ENCODE assay signal across 8 mouse cellular contexts in the genomic region with DNA sequence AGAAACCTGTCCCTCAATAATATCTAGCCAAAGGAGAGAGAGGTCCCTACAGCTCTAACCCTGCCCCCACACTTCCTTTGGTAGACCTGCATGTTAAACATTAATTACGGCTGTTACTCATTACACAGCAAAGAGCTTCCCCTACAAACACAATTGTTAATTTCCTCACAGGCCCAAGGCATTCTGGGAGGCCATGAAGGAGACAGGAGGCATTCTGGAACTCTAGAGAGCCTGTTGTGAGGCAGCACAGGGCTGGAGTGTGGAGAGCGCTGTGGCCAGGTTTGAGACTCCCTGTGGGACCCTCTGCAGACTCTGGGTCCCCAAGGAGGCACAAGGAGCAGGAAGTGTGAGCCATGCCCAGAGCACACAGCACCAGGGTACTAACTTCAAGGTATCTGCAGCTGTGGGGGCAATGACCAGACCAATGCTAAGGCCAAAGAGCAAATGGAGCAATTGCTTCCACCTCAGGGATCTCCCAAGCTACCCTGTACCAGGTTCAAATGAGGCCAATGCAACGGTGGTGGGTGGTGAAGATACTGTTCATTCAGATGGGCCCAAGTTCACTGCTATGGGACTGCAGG. TPM values are rescaled to one million over a fixed set of nuclear protein-coding genes. Genes with fewer than 3 reads are reported as not detected.
DNase-seq lines count a peak whose midpoint lies in the region; ATAC-seq and TF ChIP-seq lines count a peak whose summit lies in the region.
"Had no signal": no experiment of that assay in that cellular context is flagged by ENCODE, and none has a peak within 500 bp of the region (broad histone marks: within the 10 kb centered on the region; RNA-seq: fewer than 3 reads in every experiment).

No protein-coding gene starts in this region.

- H3K4me3 ChIP-seq in liver, adult 2 months (ENCODE audit: insufficient read depth, low read depth, low read length) = peak overlapping the region; percentile 2; the same call in 1 of the 2 replicates
- H3K4me3 ChIP-seq in limb, embryonic 12.5 days (replicated peaks) = no peak overlapping the region
- H3K4me3 ChIP-seq in stomach, embryonic 15.5 days (replicated peaks) = no peak overlapping the region
- H3K4me3 ChIP-seq: neural tube, embryonic 12.5 days had no signal

- 0 out of 2 replicates have a peak, but pooled peaks have one; percentile 21 for ATAC-seq in limb, embryonic 12.5 days (ENCODE audit: insufficient number of reproducible peaks, insufficient read depth, low FRiP score, low TSS enrichment, low read depth)
- peak; percentile 72 for ATAC-seq in stomach, embryonic 15.5 days (ENCODE audit: insufficient read depth, low FRiP score, low read depth)
- ATAC-seq in activated CD4-positive, CD25-positive, alpha-beta regulatory T cell, adult 4 months = no peak

- peak overlapping the region; percentile 2; the same call in 1 of the 2 replicates for H3K9ac ChIP-seq in liver, adult 2 months (ENCODE audit: low read depth, low read length)
- no peak overlapping the region for H3K9ac ChIP-seq in limb, embryonic 12.5 days (replicated peaks)
- no peak overlapping the region for H3K9ac ChIP-seq in stomach, embryonic 15.5 days
- H3K9ac ChIP-seq: neural tube, embryonic 12.5 days had no signal

- peaks cover 6% of the 10 kb centered on the region; the same call in 1 of the 2 replicates for H3K36me3 ChIP-seq in liver, adult 2 months (ENCODE audit: control insufficient read depth, insufficient read depth, low read length)
- H3K36me3 ChIP-seq in limb, embryonic 12.5 days = peaks cover 13% of the 10 kb centered on the region; the same call in 1 of the 2 replicates
- H3K36me3 ChIP-seq in stomach, embryonic 15.5 days = peaks cover 4% of the 10 kb centered on the region

- H3K4me2 ChIP-seq in limb, embryonic 12.5 days = peak overlapping the region; percentile 23; the same call in 1 of the 2 replicates
- H3K4me2 ChIP-seq in stomach, embryonic 15.5 days = peak overlapping the region; percentile 27; the same call in 1 of the 2 replicates
- H3K4me2 ChIP-seq: neural tube, embryonic 12.5 days had no signal

- no peak for TF ChIP-seq POLR2A in liver, adult 2 months (IDR thresholded peaks at IDR 0.05; ENCODE audit: extremely low read depth, insufficient read depth, low read length)

- H3K27ac ChIP-seq in liver, adult 2 months (replicated peaks; ENCODE audit: insufficient read depth, low read depth, low read length) = peak overlapping the region; percentile 69
- peak overlapping the region; percentile 81 for H3K27ac ChIP-seq in limb, embryonic 12.5 days
- peak overlapping the region; percentile 92 for H3K27ac ChIP-seq in stomach, embryonic 15.5 days
- H3K27ac ChIP-seq: neural tube, embryonic 12.5 days had no signal

- 15% methylated on average over 3 of the region's 3 CpGs for WGBS in liver, adult 2 months
- WGBS in limb, embryonic 12.5 days = 23% methylated on average over 3 of the region's 3 CpGs
- WGBS in stomach, embryonic 15.5 days = 61% methylated on average over 3 of the region's 3 CpGs

- TF ChIP-seq CTCF in liver, adult 2 months (IDR thresholded peaks at IDR 0.05; ENCODE audit: low read depth, low read length) = no peak

- peak; percentile 98 for DNase-seq in liver, adult 2 months (ENCODE audit: extremely low read depth, low read depth, low spot score)
- no peak for DNase-seq in liver
- DNase-seq in kidney, adult 11 months = peak; percentile 91
- no peak for DNase-seq in cerebellum, adult 9-11 months

- no peaks in the 10 kb centered on the region for H3K9me3 ChIP-seq in limb, embryonic 12.5 days
- H3K9me3 ChIP-seq in stomach, embryonic 15.5 days = no peaks in the 10 kb centered on the region
- H3K9me3 ChIP-seq: neural tube, embryonic 12.5 days had no signal

- no peaks in the 10 kb centered on the region for H3K27me3 ChIP-seq in liver, adult 2 months (ENCODE audit: control insufficient read depth, insufficient read depth, low read length)
- peaks cover 18% of the 10 kb centered on the region for H3K27me3 ChIP-seq in limb, embryonic 12.5 days
- H3K27me3 ChIP-seq in stomach, embryonic 15.5 days (replicated peaks) = no peaks in the 10 kb centered on the region
- H3K27me3 ChIP-seq: neural tube, embryonic 12.5 days had no signal

- H3K4me1 ChIP-seq in liver, adult 2 months (ENCODE audit: control insufficient read depth, insufficient read depth, low read length) = peaks cover 44% of the 10 kb centered on the region
- H3K4me1 ChIP-seq in limb, embryonic 12.5 days (replicated peaks) = peaks cover 68% of the 10 kb centered on the region
- H3K4me1 ChIP-seq in stomach, embryonic 15.5 days = peaks cover 28% of the 10 kb centered on the region

- H3K79me2 ChIP-seq in liver, adult 2 months (ENCODE audit: control insufficient read depth, insufficient read depth, low read length) = peaks cover 30% of the 10 kb centered on the region; the same call in 1 of the 2 replicates

RNA-seq across cellular contexts. Expression of gene Slc25a51, which starts 44.8 kb away (rescaled TPM):
- 47.5 and 70.3 TPM in 2 replicates for total RNA-seq in liver, adult 2 months (2014; rRNA removed)
- polyA plus RNA-seq in liver, adult 2 months (2012; rRNA removed) = 52.9 and 56.4 TPM in 2 replicates
- polyA plus RNA-seq in limb, embryonic 12.5 days (2016; fragmentation: Nextera tagmentation; extraction: Ambion mirVana) = 77.7 and 80.1 TPM in 2 replicates
- 60.7 and 68.7 TPM in 2 replicates for polyA plus RNA-seq in stomach, embryonic 15.5 days (2015; fragmentation: Nextera tagmentation; extraction: Ambion mirVana)
- 10 to 100 TPM; 35.3 to 49.7 TPM for polyA plus RNA-seq in activated CD4-positive, CD25-positive, alpha-beta regulatory T cell, adult 4 months (2017; shearing (Covaris generic))

Comparison
In these comparisons a context has a peak if more than half of its experiments do, and no peak if none do; other contexts are left out.
1. DNase-seq: peak in liver, adult 2 months (single experiment) and kidney, adult 11 months (single experiment); none in liver (single experiment) and cerebellum, adult 9-11 months (single experiment).
2. Peak in every context shown above with its lines, with median percentiles within 50 percentile points of each other: H3K27ac ChIP-seq.